Mouse (Mus musculus): ENCODE measurements around the gene Htr3b.

DNA sequence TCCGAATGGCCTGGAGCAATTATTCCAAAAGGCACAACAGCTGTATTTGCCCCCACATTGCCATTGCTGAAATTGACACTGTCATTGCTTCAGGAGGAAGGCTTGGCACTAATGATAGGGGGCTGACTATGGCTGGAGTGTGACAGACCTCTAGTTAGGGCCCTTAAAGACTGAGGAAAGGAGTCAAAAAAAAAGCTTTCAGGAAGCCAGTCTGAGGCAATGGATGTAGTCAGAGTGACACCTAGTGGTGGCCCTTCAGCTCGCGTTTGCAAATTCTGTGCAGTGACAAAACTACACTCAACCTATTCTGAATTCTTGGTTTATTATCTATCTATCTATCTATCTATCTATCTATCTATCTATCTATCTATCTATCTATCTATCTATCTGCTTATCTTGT is 7.7 kb upstream of the Htr3b start:
- no peak for TF ChIP-seq GATA1 (IDR thresholded peaks at IDR 0.05; ENCODE audit: borderline replicate concordance, low read length)
- no peak for TF ChIP-seq FLI1 (IDR thresholded peaks at IDR 0.05; ENCODE audit: low read length)

Data from megakaryocyte, embryonic 14.5 days (primary cell).